Mouse (Mus musculus) left cerebral cortex, adult 18-20 months (tissue): ENCODE results near the gene Rassf6. TPM values are rescaled to one million over a fixed set of nuclear protein-coding genes. Genes with fewer than 3 reads are reported as not detected.
"Not testable (repeated sequence)": the region's sequence is repeated elsewhere in the genome, so short reads cannot be mapped to it uniquely, and the experiment has no call there.

ENCODE experiments used
- DNase-seq, 2 experiments: peaks; one replicate each; pipeline ENCODE4 v3.0.0; 2021 to 2022; ENCODE audit warnings: low spot score in 2 of 2, mixed read lengths in 1 of 2
- total RNA-seq, 2 experiments: library from RNA; stranded (reverse); gene quantifications; 2 replicates each; pipeline ENCODE4 v1.2.3; 2021

The Rassf6 gene
- total RNA-seq, 2 experiments from 2014 or later: 2.4 to 2.5 TPM

GRCm38 (mm10) chr5:90624708-90625425 is 15.6 kb downstream of the Rassf6 start:
- DNase-seq: no peak

- DNase-seq: no peak
These were observed 17.2 kb downstream of the Rassf6 start for GRCm38 (mm10) chr5:90623209-90623608.

GRCm38 (mm10) chr5:90621726-90622125 is 18.7 kb downstream of the Rassf6 start:
- DNase-seq: no peak

GRCm38 (mm10) chr5:90621316-90621715 is 19.1 kb downstream of the Rassf6 start:
- DNase-seq: no peak

- DNase-seq: no peak
These were observed 22.6 kb downstream of the Rassf6 start for GRCm38 (mm10) chr5:90617859-90618258.

- not testable (repeated sequence) for DNase-seq
These were observed 27.7 kb downstream of the Rassf6 start for GRCm38 (mm10) chr5:90612751-90613150.

GRCm38 (mm10) chr5:90611996-90612611 is 28.4 kb downstream of the Rassf6 start:
- no peak for DNase-seq

GRCm38 (mm10) chr5:90611388-90611787 is 29.1 kb downstream of the Rassf6 start:
- DNase-seq: no peak

- no peak for DNase-seq
These were observed 31.6 kb downstream of the Rassf6 start for GRCm38 (mm10) chr5:90608906-90609305.

- DNase-seq: no peak
These were observed 37.0 kb downstream of the Rassf6 start for GRCm38 (mm10) chr5:90603407-90603923.

GRCm38 (mm10) chr5:90601469-90601868 is 39.0 kb downstream of the Rassf6 start:
- peak; percentile 49 to 67 for DNase-seq

- DNase-seq: no peak
These were observed 44.3 kb downstream of the Rassf6 start for GRCm38 (mm10) chr5:90596155-90596554.

- no peak for DNase-seq
These were observed 45.5 kb downstream of the Rassf6 start for GRCm38 (mm10) chr5:90594945-90595344.

GRCm38 (mm10) chr5:90591936-90592335 is 48.5 kb downstream of the Rassf6 start:
- DNase-seq: no peak

- no peak for DNase-seq
These were observed 49.8 kb downstream of the Rassf6 start for GRCm38 (mm10) chr5:90590676-90591075.

- peak; percentile 81 to 90 for DNase-seq
These were observed 51.5 kb downstream of the Rassf6 start for GRCm38 (mm10) chr5:90588708-90589595.

GRCm38 (mm10) chr5:90588104-90588503 is 52.4 kb downstream of the Rassf6 start:
- no peak for DNase-seq

GRCm38 (mm10) chr5:90586511-90586910 is 53.9 kb downstream of the Rassf6 start:
- DNase-seq: no peak

- DNase-seq: no peak
These were observed 55.7 kb downstream of the Rassf6 start for GRCm38 (mm10) chr5:90584799-90585198.

- no peak for DNase-seq
These were observed 58.3 kb downstream of the Rassf6 start for GRCm38 (mm10) chr5:90582179-90582578.

GRCm38 (mm10) chr5:90579556-90579955 is 60.9 kb downstream of the Rassf6 start:
- DNase-seq: no peak

GRCm38 (mm10) chr5:90577751-90578150 is 62.7 kb downstream of the Rassf6 start:
- no peak for DNase-seq
